Mouse (Mus musculus): ENCODE data around the gene Hipk1. TPM values are rescaled to one million over a fixed set of nuclear protein-coding genes. Genes with fewer than 3 reads are reported as not detected.

The Hipk1 gene
- total RNA-seq, 2 experiments from 2014 or later: 68.5 to 141 TPM

- 0 out of 2 replicates have a peak, but pooled peaks have one; percentile 53 for ATAC-seq (replicated peaks; ENCODE audit: poor library complexity)
Observed at GRCm38 (mm10) chr3:103718728-103719127, 72.6 kb downstream of the Hipk1 start.

GRCm38 (mm10) chr3:103716774-103717760 lies 74.3 kb downstream of the Hipk1 start:
- peak; percentile 24; the same call in 1 of the 2 replicates for ATAC-seq (replicated peaks; ENCODE audit: poor library complexity)

- ATAC-seq (replicated peaks; ENCODE audit: poor library complexity): peak; percentile 66
Observed at GRCm38 (mm10) chr3:103715762-103716693, 75.3 kb downstream of the Hipk1 start.

GRCm38 (mm10) chr3:103714942-103715341 lies 76.4 kb downstream of the Hipk1 start:
- ATAC-seq (replicated peaks; ENCODE audit: poor library complexity): no peak

GRCm38 (mm10) chr3:103714236-103714875 lies 77.0 kb downstream of the Hipk1 start:
- ATAC-seq (replicated peaks; ENCODE audit: poor library complexity): no peak

- ATAC-seq (replicated peaks; ENCODE audit: poor library complexity): no peak
Observed at GRCm38 (mm10) chr3:103712196-103712595, 79.2 kb downstream of the Hipk1 start.

- no peak for ATAC-seq (replicated peaks; ENCODE audit: poor library complexity)
Observed at GRCm38 (mm10) chr3:103709470-103710040, 81.8 kb downstream of the Hipk1 start.

- ATAC-seq (replicated peaks; ENCODE audit: poor library complexity): no peak
Observed at GRCm38 (mm10) chr3:103705426-103705825, 85.9 kb downstream of the Hipk1 start.

GRCm38 (mm10) chr3:103704661-103705060 lies 86.7 kb downstream of the Hipk1 start:
- no peak for ATAC-seq (replicated peaks; ENCODE audit: poor library complexity)

- ATAC-seq (replicated peaks; ENCODE audit: poor library complexity): no peak
Observed at GRCm38 (mm10) chr3:103696388-103696925, 94.9 kb downstream of the Hipk1 start.

GRCm38 (mm10) chr3:103695556-103695955 lies 95.8 kb downstream of the Hipk1 start:
- ATAC-seq (replicated peaks; ENCODE audit: poor library complexity): no peak

- peak; percentile 65; the same call in 1 of the 2 replicates for ATAC-seq (replicated peaks; ENCODE audit: poor library complexity)
Observed at GRCm38 (mm10) chr3:103690506-103690905, 100.9 kb downstream of the Hipk1 start.

Other genes with a start within 250 kb of the Hipk1 start
- gene Syt6, start 216.3 kb downstream of the Hipk1 start, total RNA-seq (2015): not detected in 2 replicates
- 0.17 and 0.21 TPM in 2 replicates for gene Syt6, start 216.3 kb downstream of the Hipk1 start, total RNA-seq (2017)
- 0.12 and 0.20 TPM in 2 replicates for gene Atg4a-ps, start 145.5 kb downstream of the Hipk1 start, total RNA-seq (2015)
- 0.47 and 1.3 TPM in 2 replicates for gene Atg4a-ps, start 145.5 kb downstream of the Hipk1 start, total RNA-seq (2017)
- gene Olfml3, start 53.6 kb downstream of the Hipk1 start, total RNA-seq (2015): 0.37 and 0.49 TPM in 2 replicates
- gene Olfml3, start 53.6 kb downstream of the Hipk1 start, total RNA-seq (2017): 0.25 and 0.57 TPM in 2 replicates
- not detected in 2 replicates for gene Gm10964, start 52.2 kb downstream of the Hipk1 start, total RNA-seq (2015)
- gene Gm10964, start 52.2 kb downstream of the Hipk1 start, total RNA-seq (2017): not detected in 2 replicates
- gene Dclre1b, start 17.9 kb upstream of the Hipk1 start, total RNA-seq (2015): 21.4 and 23.9 TPM in 2 replicates
- gene Dclre1b, start 17.9 kb upstream of the Hipk1 start, total RNA-seq (2017): 15.4 and 18.5 TPM in 2 replicates
- gene Ap4b1, start 18.0 kb upstream of the Hipk1 start, total RNA-seq (2015): 17.5 and 18.1 TPM in 2 replicates
- gene Ap4b1, start 18.0 kb upstream of the Hipk1 start, total RNA-seq (2017): 17.9 and 20.7 TPM in 2 replicates
- gene Gm43064, start 18.0 kb upstream of the Hipk1 start, total RNA-seq (2015): 0.64 TPM in 1 of 2 replicates, not detected in the other
- not detected in 2 replicates for gene Gm43064, start 18.0 kb upstream of the Hipk1 start, total RNA-seq (2017)
- gene Bcl2l15, start 41.0 kb upstream of the Hipk1 start, total RNA-seq (2015): 0.51 and 1.9 TPM in 2 replicates
- 0.20 and 1.9 TPM in 2 replicates for gene Bcl2l15, start 41.0 kb upstream of the Hipk1 start, total RNA-seq (2017)
- gene Ptpn22, start 68.2 kb upstream of the Hipk1 start, total RNA-seq (2015): 78.1 and 81.2 TPM in 2 replicates
- 45.3 and 57.6 TPM in 2 replicates for gene Ptpn22, start 68.2 kb upstream of the Hipk1 start, total RNA-seq (2017)
- 56.7 and 62.2 TPM in 2 replicates for gene Rsbn1, start 122.6 kb upstream of the Hipk1 start, total RNA-seq (2015)
- gene Rsbn1, start 122.6 kb upstream of the Hipk1 start, total RNA-seq (2017): 52.8 and 57.6 TPM in 2 replicates
- gene Phtf1, start 176.5 kb upstream of the Hipk1 start, total RNA-seq (2015): 18.8 and 20.3 TPM in 2 replicates
- gene Phtf1, start 176.5 kb upstream of the Hipk1 start, total RNA-seq (2017): 27.3 and 32.7 TPM in 2 replicates